Mouse (Mus musculus) ES-E14 (cell line): ENCODE measurements around the gene Tsacc.

Source experiments
- HCFC1 ChIP-seq: IDR thresholded peaks from 2 replicates; pipeline ENCODE4 v1.6.1; 2012; ENCODE audit warnings: low read length, inconsistent platforms, borderline replicate concordance; ENCODE audit not compliant: insufficient read depth
- MAFK ChIP-seq: IDR thresholded peaks from 2 replicates; pipeline ENCODE4 v1.6.1; 2014; ENCODE audit warnings: mild to moderate bottlenecking, low read depth, low read length, inconsistent platforms; ENCODE audit not compliant: insufficient read depth
- ZNF384 ChIP-seq: IDR thresholded peaks from 2 replicates; pipeline ENCODE4 v1.6.1; 2012; ENCODE audit warnings: low read depth, low read length, inconsistent platforms

- TF ChIP-seq MAFK (no peak), HCFC1 (no peak), ZNF384 (no peak)
These were observed 54.3 kb downstream of the Tsacc start for GRCm38 (mm10) chr3:88242531-88242930.
